Mouse (Mus musculus) adrenal gland, postnatal 36 days (tissue): ENCODE measurements at regions not wholly inside any gene's neighbourhood (a gene's known extent, or its start where the extent isn't known, plus 50 kb on each side); places are given as distances from the start of the nearest gene placed in this dataset.

Experiments
- DNase-seq, 2 experiments: peaks; one replicate each; pipeline ENCODE4 v3.0.0; 2021; ENCODE audit warnings: mixed read lengths in 1 of 2

GRCm38 (mm10) chr1:183865111-183865510 is 148.0 kb upstream of the Dusp10 start:
- DNase-seq, result no peak

GRCm38 (mm10) chr1:183865586-183865985 is 147.5 kb upstream of the Dusp10 start:
- no peak for DNase-seq

- DNase-seq, result no peak
These were observed 144.1 kb upstream of the Dusp10 start for GRCm38 (mm10) chr1:183868965-183869364.

GRCm38 (mm10) chr1:183895936-183896335 is 117.2 kb upstream of the Dusp10 start:
- no peak for DNase-seq

- peak in 1 of 2 experiments; percentile 15 for DNase-seq
These were observed 115.0 kb upstream of the Dusp10 start for GRCm38 (mm10) chr1:183898091-183898490.

- DNase-seq, result no peak
These were observed 108.5 kb upstream of the Dusp10 start for GRCm38 (mm10) chr1:183904564-183904963.

GRCm38 (mm10) chr1:183905345-183906142 is 107.6 kb upstream of the Dusp10 start:
- DNase-seq, result peak; percentile 90 to 91

GRCm38 (mm10) chr1:183917656-183918055 is 95.4 kb upstream of the Dusp10 start:
- DNase-seq, result no peak

- DNase-seq, result peak in 1 of 2 experiments; percentile 12
These were observed 91.8 kb upstream of the Dusp10 start for GRCm38 (mm10) chr1:183921262-183921661.

GRCm38 (mm10) chr1:183928539-183928938 is 84.6 kb upstream of the Dusp10 start:
- DNase-seq, result no peak

- no peak for DNase-seq
These were observed 82.6 kb upstream of the Dusp10 start for GRCm38 (mm10) chr1:183930363-183930982.

GRCm38 (mm10) chr1:183931141-183931540 is 82.0 kb upstream of the Dusp10 start:
- no peak for DNase-seq

GRCm38 (mm10) chr1:183933845-183934244 is 79.3 kb upstream of the Dusp10 start:
- no peak for DNase-seq

GRCm38 (mm10) chr1:183937166-183937565 is 75.9 kb upstream of the Dusp10 start:
- DNase-seq, result no peak

GRCm38 (mm10) chr1:183938361-183938760 is 74.7 kb upstream of the Dusp10 start:
- no peak for DNase-seq

- DNase-seq, result no peak
These were observed 72.4 kb upstream of the Dusp10 start for GRCm38 (mm10) chr1:183940706-183941105.

- DNase-seq, result peak; percentile 9 to 59
These were observed 66.9 kb upstream of the Dusp10 start for GRCm38 (mm10) chr1:183946241-183946640.

- peak in 1 of 2 experiments; percentile 5 for DNase-seq
These were observed 66.0 kb upstream of the Dusp10 start for GRCm38 (mm10) chr1:183947066-183947465.

- no peak for DNase-seq
These were observed 63.9 kb upstream of the Dusp10 start for GRCm38 (mm10) chr1:183949205-183949604.

- DNase-seq, result peak; percentile 3 to 4
These were observed 59.0 kb upstream of the Dusp10 start for GRCm38 (mm10) chr1:183954086-183954485.

- no peak for DNase-seq
These were observed 56.7 kb upstream of the Dusp10 start for GRCm38 (mm10) chr1:183956391-183956790.

GRCm38 (mm10) chr1:183961383-183961782 is 51.7 kb upstream of the Dusp10 start:
- DNase-seq, result no peak

- no peak for DNase-seq
These were observed 50.6 kb upstream of the Dusp10 start for GRCm38 (mm10) chr1:183962486-183962885.

- DNase-seq, result no peak
These were observed 49.8 kb upstream of the Dusp10 start for GRCm38 (mm10) chr1:183963286-183963685.
